Mouse (Mus musculus) neural tube, embryonic 12.5 days (tissue): ENCODE measurements around the gene Ift172. TPM values are rescaled to one million over a fixed set of nuclear protein-coding genes. Genes with fewer than 3 reads are reported as not detected.

Experiments used
- polyA plus RNA-seq: library from polyadenylated mRNA; unstranded; fragments of >200 nt; fragmentation: Nextera tagmentation; extraction: Ambion mirVana; gene quantifications from 2 replicates; pipeline ENCODE4 v1.2.1, GENCODE M21; 2016

Gene Ift172
- polyA plus RNA-seq, 1 experiment from 2014 or later: 41.2 TPM

Other genes with a start within 250 kb of the Ift172 start
- 119 and 125 TPM in 2 replicates for gene Atraid, start 242.8 kb downstream of the Ift172 start, polyA plus RNA-seq
- gene Slc5a6, start 242.2 kb downstream of the Ift172 start, polyA plus RNA-seq: 11.0 and 12.2 TPM in 2 replicates
- 24.2 and 30.1 TPM in 2 replicates for gene Cad, start 236.3 kb downstream of the Ift172 start, polyA plus RNA-seq
- gene Dnajc5g, start 184.8 kb downstream of the Ift172 start, polyA plus RNA-seq: not detected in 2 replicates
- 16.2 and 18.8 TPM in 2 replicates for gene Slc30a3, start 182.9 kb downstream of the Ift172 start, polyA plus RNA-seq
- 0.79 and 0.88 TPM in 2 replicates for gene Trim54, start 174.4 kb downstream of the Ift172 start, polyA plus RNA-seq
- not detected in 2 replicates for gene Ucn, start 152.3 kb downstream of the Ift172 start, polyA plus RNA-seq
- gene Mpv17, start 136.9 kb downstream of the Ift172 start, polyA plus RNA-seq: 50.3 and 51.5 TPM in 2 replicates
- 1.5 and 2.4 TPM in 2 replicates for gene Gm29609, start 111.2 kb downstream of the Ift172 start, polyA plus RNA-seq
- gene Gtf3c2, start 111.0 kb downstream of the Ift172 start, polyA plus RNA-seq: 86.7 and 90.5 TPM in 2 replicates
- gene Snx17, start 97.9 kb downstream of the Ift172 start, polyA plus RNA-seq: 131 and 134 TPM in 2 replicates
- gene Eif2b4, start 97.7 kb downstream of the Ift172 start, polyA plus RNA-seq: 71.7 and 80.3 TPM in 2 replicates
- 24.2 and 27.3 TPM in 2 replicates for gene Zfp513, start 88.8 kb downstream of the Ift172 start, polyA plus RNA-seq
- 151 and 161 TPM in 2 replicates for gene Ppm1g, start 70.4 kb downstream of the Ift172 start, polyA plus RNA-seq
- gene Nrbp1, start 50.3 kb downstream of the Ift172 start, polyA plus RNA-seq: 150 TPM in 2 replicates
- 0.80 and 0.90 TPM in 2 replicates for gene Gm9970, start 49.9 kb downstream of the Ift172 start, polyA plus RNA-seq
- 3.1 and 5.1 TPM in 2 replicates for gene Krtcap3, start 39.4 kb downstream of the Ift172 start, polyA plus RNA-seq
- 79.5 and 80.7 TPM in 2 replicates for gene Fndc4, start 5.0 kb upstream of the Ift172 start, polyA plus RNA-seq
- gene Gckr, start 6.3 kb upstream of the Ift172 start, polyA plus RNA-seq: 0.23 and 0.49 TPM in 2 replicates
- 97.1 and 100 TPM in 2 replicates for gene Zfp512, start 161.3 kb upstream of the Ift172 start, polyA plus RNA-seq
- gene 4930548H24Rik, start 194.6 kb upstream of the Ift172 start, polyA plus RNA-seq: not detected in 2 replicates
- 73.2 and 76.3 TPM in 2 replicates for gene Gpn1, start 203.6 kb upstream of the Ift172 start, polyA plus RNA-seq
- gene Slc4a1ap, start 235.9 kb upstream of the Ift172 start, polyA plus RNA-seq: 36.5 and 40.7 TPM in 2 replicates
- 29.5 and 30.8 TPM in 2 replicates for gene Supt7l, start 236.7 kb upstream of the Ift172 start, polyA plus RNA-seq